Mouse (Mus musculus) thymus, postnatal 25 days (tissue): Measurements from ENCODE around the gene Cmas.

Experiments
- DNase-seq: peaks from one replicate; pipeline ENCODE4 v3.0.0; 2022

The Cmas gene

DNA sequence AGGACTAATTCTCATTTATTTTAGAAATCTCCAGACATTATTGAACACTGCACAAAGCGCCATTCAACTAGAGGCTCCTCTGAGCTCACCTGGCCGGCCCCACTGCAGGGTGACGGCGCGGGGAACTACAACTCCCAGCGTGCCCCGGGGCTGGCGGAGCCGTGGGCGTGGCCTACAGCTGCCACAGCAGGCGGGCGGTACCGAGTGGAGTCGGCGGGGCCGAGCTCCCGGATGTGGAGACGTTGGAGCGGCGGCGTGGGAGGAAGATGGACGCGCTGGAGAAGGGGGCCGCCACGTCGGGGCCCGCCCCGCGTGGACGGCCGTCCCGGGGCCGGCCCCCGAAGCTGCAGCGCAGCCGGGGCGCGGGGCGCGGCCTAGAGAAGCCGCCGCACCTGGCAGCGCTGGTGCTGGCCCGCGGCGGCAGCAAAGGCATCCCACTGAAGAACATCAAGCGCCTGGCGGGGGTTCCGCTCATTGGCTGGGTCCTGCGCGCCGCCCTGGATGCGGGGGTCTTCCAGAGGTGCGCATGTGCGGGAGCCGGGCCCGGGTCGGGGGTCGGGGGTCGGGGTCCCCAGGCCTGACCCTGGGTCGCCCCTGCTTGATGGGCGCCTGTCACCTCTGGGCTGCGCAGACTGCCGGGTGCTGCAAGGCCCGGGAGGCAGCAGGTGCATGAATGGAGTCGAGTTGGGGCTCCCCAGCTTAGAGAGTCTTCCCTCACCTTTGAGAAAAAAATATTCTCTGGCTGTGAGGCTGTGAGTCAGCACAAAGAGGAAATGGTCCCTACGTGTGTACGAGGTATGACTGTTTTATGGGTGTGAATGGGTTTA lies at the start of gene Cmas:
Gene Cmas (plus strand): TSS at position 180 of the 827 bp plus-strand sequence.
- peak; percentile 92 for DNase-seq

DNA sequence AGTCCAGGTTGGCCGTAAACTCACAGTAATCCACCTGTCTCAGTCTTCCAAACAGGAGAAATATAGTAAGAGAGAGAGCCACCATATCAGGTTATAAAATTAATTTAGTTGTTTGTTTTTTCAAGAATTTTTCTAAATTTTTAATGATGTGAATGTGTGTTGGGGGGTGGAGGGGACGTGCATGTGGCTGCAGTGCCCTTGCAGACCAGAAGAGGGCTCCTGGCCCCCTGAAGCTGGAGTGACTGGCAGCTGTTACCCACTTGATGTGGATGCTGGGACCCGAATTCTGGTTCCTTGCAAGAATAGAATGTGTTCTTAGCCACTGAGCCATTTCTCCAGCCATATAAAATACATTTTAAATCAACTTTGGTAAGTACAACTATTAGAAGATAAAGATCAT lies 49.8 kb upstream of the Cmas start:
- DNase-seq, result peak; percentile 13

DNA sequence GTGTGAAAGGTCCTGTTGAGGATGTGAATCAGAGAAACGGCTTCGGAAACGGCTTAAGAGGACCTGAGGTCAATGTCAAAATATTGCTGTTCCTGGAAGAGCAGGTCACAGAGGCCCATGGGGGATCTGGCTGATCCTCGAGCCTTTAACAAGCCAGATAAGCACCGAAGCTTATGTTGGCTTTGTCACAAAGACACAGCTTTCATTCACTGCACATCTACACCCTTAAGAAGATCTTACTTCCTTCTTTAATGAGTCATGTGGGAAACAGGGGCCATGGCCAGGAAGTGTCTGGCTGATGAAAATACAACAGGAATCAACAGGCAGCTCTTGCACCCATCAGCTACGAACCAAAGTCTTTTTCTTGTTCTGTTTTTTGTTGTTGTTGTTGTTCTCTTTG lies 48.1 kb upstream of the Cmas start:
- no peak for DNase-seq

DNA sequence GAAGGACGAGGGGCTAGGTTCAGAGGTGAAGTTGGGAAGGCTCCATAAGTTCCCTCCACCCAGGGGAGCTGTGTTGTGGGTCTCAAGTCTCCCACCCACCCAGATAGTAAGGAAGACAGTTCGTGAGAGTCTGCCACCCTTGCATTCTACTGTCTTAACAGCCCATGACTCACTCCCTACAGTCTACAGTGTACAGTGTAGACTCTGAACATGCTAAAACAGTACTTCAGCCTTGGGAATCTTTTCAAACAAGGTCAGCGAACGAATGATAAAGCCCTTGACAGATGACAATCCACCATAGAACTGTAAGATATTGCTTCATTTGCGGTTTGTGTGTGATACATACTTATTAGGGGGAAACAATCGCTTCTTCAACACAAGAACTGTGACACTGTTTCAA lies 45.8 kb upstream of the Cmas start:
- no peak for DNase-seq

DNA sequence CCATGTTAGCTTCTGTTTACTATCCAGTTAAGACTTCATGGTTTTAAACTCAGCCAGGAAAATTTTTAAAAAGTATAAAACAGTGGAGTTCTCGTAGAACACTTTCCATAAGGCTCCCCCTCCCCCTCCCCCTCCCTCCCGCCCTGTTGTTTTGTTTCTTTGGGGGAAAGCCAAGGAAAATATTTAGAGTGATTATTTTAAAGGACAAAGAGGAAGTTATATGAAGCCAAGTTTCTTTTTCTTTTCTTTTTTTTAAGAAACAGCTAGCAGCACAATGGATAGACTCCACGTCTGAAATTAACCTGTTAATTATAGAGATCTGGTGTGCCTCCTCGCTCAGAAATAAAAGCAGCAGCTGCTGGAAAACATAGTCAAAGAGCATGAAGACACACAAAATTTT lies 45.4 kb upstream of the Cmas start:
- no peak for DNase-seq

DNA sequence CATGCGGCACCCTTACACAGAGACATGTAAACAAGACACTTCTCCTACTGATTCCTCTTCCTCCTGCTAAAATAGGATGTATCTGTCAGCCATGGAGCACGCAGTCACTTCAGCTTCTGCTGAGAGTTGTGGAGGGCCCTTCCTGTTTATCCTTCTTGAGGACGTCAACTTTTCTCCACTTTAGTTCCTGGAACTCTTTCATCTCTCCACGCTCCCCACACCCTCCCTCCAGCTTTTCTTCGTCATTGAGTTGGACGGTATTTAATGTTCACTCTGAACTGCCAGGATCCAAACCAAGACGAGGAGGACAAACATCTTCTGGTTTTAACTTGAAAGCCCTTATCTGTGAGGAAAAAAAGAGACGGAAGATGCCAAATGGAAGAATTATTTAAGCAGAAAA lies 41.5 kb upstream of the Cmas start:
- no peak for DNase-seq

DNA sequence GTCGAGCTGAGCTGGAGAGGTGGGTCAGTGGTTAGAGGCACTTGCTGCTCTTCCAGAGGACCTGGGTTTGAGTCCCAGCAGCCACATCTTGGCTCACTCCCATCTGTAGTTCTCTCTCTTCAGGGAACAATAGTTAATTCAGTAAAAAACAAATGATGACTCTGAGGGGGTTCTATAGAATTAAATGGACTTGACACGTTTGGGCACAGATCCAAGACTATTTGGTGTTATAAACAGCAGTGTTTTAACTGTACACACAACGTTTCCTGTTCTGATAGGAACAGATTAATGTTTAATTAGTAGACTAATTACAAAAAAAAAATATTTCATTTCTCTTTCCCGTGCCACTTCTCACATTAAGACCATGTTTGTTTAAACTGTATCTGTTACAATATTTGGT lies 39.3 kb upstream of the Cmas start:
- DNase-seq, result no peak

DNA sequence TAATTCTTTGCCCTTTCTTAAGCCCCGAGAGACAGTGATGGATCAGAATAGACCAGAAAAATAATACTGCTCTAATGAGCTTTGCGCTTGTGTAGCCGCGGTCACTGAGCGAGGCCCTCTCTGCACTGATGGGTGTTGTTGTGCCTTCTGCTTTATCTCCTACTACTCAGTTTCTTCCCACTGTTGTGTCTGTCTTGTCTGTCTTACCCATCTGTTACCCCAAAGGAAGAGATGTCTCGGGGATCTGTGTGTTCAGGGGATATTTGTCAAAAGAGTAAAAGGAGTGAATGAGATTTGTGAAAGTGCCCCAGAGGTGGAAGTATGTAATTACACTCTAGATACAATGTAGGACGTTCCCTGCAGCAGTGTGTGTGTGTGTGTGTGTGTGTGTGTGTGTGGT lies 38.3 kb upstream of the Cmas start:
- DNase-seq, result no peak

DNA sequence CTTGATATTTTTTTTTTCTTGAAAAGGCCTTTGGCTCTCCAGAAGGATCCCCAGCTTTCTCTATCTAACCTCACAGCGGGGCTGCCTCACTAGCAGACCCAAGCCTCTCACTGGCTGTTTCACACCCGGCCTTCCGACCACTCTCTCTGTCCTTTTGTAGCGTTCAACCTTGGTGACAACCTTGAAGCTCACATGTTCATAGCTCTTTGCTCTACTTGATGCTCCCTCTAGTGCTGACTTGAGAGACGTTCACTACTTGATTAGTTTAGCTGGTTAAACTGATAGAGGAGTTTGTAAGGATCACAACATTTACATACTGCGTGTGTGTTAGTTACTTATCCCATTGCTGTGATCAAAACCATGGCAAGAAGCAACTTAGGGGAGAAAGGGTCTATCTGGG lies 35.8 kb upstream of the Cmas start:
- no peak for DNase-seq

DNA sequence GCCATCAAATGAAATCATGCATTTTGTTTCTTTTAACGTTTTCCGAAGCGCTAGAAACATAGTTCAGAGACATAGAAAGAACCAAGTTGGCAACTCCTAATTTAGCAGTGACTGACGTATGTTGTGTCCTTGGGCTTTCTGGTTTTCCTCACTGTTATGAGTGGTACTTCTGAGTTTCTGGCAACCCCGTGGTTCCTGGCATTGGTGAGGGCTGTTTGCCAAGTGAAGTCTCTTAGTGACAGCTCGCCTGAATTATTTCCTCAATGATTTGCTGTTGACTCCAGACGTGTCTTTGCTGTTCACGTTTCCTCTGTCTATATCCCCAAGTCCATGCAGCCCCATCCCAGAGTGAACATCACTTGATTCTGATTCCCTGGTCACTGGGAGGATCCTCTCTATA lies 34.8 kb upstream of the Cmas start:
- no peak for DNase-seq

DNA sequence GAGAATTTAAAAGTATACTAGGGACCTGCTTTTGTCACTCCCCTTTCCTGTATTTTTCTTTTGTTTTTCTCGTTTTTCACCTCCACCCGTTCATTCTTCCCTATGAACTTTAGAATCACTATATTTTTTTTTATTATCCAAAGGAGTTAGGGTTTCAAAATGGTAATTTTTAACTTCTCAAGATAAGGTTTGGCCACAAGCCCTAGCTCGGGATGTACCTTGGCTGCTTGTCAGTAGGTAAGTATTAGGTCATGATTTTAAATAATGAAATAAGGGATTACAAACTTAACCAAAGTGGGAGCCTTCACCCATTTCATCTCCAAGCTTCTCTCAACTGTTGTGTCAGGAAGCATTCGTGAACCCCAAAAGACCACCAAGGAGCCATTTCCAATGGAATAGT lies 30.5 kb upstream of the Cmas start:
- no peak for DNase-seq

DNA sequence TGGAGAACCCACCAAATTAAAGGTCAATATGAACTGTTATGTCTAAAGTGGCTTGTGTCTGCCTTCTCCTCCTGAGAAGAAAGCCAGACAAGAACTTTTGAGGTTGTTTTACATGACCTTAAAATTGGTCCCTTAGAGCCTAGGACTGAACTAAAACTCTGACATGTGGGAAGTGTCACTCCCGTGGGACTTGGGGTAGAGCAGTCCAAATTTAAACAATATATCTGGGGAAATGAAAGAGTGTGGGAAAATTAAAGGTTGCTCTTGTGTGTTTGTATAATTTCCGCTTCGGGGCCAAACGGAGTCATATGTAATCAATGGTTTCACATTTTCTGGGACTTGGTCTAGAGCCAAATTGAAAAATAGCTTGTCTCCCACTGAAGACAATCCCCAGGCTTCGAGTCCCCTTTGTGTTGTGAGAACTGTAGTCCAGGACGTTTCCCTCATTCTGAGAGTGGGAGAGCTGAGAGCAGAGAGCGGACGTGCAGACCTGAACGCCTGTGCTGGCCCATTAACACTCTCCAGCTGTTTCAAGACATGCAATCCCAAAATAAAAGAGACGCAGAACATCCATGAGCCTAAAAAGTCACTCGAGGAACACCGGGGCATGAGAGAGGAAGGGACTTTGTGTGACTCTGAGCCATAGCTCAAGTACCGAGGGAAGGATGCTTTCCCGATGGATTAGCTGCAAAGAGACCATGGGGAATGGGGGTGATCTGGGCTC lies 23.8 kb upstream of the Cmas start:
- DNase-seq, result no peak

DNA sequence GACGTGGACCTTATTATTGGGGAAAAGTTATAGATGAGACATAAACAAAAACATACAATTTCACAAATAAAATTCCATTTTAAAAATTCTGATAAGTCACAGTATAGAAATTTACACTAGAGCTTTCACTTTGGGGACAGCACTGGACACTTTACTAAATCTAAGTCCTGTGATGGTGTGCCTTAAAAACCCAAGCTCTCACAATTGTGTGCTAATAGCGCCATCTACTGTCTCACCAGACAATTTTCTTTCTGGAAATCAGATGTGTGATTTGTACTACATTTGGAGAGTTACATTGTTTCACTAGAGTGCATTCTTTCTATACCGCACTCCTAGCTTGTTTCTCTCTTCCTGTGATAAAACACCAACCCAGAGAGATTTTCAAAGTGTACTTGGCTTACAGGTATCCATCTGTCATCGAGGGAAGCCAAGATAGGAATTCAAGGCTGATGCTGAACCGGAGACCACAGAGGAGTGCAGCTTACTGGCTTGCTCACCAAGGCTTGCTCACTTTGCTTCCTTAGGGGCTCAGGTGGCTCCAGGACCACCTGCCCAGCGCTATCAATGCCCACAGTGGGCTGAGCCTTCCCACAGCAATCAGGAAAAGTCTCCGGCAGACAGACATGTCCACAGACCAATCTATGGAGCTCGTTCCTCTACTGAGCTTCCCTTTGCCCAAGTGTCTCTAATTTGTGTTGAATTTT lies 21.0 kb upstream of the Cmas start:
- DNase-seq, result no peak

DNA sequence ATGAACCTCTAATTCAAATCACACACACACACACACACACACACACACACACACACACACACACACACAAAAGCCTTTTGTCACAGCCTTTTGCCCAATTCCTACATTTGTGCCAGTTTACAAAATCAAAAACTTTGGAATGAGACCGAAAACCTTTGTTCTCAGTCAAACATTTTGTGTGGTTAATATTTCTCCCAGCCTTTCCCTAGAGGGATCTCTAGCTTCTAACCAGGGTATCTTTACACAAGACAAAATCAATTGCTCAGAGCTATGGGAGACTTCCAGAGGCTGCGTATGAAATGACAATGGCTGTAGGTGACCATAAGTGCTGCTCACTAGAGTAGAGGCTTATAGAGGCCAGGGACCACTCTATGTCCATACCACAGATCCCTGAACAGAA lies 18.3 kb upstream of the Cmas start:
- no peak for DNase-seq

DNA sequence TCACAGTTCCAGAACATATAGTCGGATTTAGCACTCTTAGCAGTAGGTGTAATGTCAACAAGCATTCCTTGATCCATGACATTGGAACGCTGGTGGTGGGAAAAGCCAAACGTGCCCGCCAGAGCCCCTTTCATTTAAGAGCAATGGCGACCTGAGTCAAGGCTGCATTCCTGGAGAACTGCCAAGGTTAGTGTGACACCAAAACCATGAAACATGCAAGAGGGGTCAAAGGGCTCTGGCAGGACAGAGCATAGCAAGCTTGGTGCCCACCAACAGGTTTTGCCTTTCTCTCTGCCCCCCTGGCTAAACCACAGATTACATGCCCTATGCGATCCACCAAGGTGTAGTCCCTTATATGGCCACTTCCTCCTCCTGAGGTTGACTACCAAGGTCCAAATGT lies 17.8 kb upstream of the Cmas start:
- no peak for DNase-seq

DNA sequence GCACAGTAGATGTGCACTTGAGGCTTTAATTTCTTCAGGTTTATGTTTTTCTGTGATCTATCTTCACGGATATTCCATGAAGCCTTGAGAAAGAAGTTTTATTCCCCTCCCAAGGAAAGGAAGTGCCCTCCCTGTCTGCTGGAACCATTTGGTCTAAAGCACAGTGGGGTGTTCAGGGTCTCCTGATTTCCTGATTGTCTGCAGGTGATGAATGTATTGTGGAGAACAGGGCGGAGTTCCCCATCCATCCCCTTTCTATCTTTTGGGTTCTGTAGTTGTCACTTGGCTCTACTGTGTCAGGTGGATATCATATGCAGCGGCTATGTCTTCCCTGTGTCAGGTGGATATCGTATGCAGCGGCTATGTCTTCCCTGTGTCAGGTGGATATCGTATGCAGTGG lies 14.7 kb upstream of the Cmas start:
- no peak for DNase-seq

DNA sequence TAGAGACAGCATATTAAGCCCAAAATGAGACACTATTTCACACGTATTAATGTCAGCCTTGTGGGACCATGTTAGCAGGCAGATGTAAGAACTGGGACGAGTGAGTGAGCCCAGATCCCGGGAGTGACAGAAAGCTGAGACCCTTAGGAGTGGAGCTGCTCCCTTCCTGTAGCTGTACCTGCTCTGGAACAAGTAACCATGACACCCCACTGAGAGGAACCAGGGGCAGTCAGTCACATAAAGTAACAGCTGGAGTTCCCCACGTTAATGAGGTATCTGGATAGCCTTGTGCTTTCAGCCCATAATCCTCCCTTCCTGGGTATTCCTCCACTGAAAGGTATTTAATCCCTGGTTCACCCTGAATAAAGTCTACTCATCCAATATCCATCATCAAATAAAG lies 13.3 kb upstream of the Cmas start:
- no peak for DNase-seq

DNA sequence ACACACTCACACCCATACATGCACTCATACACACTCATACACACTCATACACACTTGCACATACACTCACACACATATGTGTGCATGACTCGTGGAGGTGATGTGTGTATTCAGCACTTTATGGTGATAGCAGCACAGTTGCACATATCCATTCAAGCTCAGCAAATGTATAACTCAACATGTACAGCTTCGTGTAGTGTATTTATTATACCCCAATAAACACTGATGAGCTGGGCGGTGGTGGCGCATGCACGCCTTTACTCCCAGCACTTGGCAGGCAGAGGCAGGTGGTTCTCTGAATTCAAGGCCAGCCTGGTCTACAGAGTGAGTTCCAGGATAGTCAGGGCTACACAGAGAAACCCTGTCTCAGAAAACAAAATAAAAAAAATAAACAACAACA lies 11.0 kb upstream of the Cmas start:
- DNase-seq, result no peak

DNA sequence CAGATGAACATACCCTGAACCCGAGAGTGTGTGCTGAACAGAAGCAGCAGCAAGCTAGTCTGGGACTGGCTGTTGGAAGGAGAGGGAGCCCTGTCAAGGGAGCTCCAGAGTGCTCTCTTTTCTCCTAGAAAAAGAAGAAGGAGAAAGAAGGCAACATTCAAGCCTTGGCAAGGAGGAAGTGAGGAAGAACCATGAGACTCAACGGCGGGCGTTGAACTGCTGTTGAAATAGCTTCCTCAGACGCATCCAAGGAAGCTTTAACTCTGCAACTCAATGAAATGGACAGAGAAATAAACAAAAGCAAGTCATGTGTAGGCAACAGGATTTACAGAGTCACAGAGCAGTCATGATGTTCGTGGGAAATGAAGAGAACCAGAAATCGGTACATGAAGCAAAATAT lies 9.7 kb upstream of the Cmas start:
- DNase-seq, result no peak

DNA sequence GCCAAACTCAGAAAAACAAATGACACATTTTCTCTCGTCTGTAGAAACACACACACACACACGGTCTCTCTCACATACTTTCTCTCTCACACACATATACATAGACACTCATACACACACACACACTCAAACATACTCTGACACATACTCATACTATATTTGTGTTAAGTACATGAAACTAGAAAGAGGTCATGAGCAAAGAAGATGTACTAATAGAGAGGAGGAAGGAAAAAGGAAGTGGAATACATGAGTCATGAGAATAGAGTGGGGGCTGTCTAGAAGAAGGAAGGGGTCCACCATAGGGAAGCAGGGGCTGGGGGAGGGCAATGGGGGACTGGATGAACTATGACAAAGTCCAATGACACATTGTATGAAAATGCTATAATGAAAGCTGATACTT lies 9.3 kb upstream of the Cmas start:
- DNase-seq, result no peak

DNA sequence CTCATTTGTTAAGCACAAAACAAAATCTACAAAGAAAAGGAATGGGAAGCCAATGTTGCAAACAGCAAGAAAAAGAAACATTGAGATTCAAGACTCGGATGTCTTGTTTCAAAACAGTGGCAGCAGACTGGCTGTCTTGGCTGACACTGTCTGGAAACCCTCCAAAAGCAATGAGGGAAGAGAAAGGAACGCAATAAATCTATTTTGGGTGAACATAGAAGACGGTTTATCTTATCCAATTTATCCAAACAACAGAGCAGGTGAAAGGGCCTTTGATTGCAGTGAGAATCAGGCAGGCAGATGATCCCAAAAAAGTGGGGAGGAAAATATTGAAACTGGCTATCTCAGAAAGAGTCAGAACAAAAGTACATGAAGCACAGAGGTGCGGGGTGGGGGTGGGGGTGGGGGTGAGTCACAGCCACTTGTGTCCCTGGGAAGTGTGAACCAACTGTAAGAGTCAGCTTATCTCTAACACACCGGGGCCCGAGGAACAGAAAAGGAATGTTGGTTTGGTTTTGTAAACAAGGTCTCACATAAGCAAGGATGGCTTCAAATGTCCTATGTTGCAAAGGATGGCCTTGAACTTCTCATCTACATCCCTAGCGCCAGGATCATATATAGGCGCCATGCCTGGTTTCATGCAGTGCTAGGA lies 8.3 kb upstream of the Cmas start:
- no peak for DNase-seq

DNA sequence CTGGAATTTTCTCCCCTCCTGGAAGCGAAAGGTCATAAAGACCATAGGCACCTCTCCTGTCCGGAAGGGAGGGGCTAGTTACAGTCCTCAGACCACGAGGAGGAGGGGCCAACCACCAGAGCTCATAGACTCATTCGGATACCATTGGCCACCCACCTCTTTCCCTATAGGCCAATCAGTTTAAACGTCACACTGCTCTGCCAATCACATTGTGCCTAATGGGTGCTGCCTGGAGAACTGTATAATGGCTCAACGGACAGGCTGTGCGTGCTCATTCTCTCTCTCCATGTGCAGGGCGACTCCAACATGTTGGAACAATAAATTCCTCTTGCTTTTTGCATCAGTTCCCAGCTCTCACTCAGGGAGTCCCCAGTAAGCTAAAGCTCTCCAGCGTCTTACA lies 5.1 kb upstream of the Cmas start:
- no peak for DNase-seq
